Mouse (Mus musculus) C2C12 (cell line): ENCODE measurements around the gene Itprid2. TPM values are rescaled to one million over a fixed set of nuclear protein-coding genes. Genes with fewer than 3 reads are reported as not detected.

ENCODE experiments used
- H3K27me3 ChIP-seq: one replicate; pipeline ENCODE4 v1.6.1; 2011; ENCODE audit not compliant: control insufficient read depth, insufficient read depth, insufficient read length
- H3K36me3 ChIP-seq: one replicate; pipeline ENCODE4 v1.6.1; 2011; ENCODE audit not compliant: control insufficient read depth, insufficient read depth
- H3K4me3 ChIP-seq: one replicate; pipeline ENCODE4 v1.5.1; 2011; ENCODE audit warnings: mild to moderate bottlenecking, control low read depth; ENCODE audit not compliant: poor library complexity, insufficient read depth, severe bottlenecking
- H3K79me2 ChIP-seq: one replicate; pipeline ENCODE4 v1.6.1; 2011; ENCODE audit not compliant: control insufficient read depth, insufficient read depth
- H3K79me3 ChIP-seq: one replicate; pipeline ENCODE4 v1.6.1; 2011; ENCODE audit warnings: low read depth, control low read depth
- H3ac ChIP-seq: one replicate; pipeline ENCODE3; 2011; ENCODE audit warnings: low read depth; ENCODE audit not compliant: control insufficient read depth, insufficient read length
- CEBPB ChIP-seq: IDR thresholded peaks from one replicate; pipeline ENCODE4 v1.6.1; 2011; ENCODE audit warnings: low read depth, mild to moderate bottlenecking, control low read depth, moderate library complexity
- CTCF ChIP-seq: IDR thresholded peaks from one replicate; pipeline ENCODE4 v1.5.1; 2011; ENCODE audit not compliant: control insufficient read depth, insufficient read depth, insufficient read length
- FOSL1 ChIP-seq: IDR thresholded peaks from one replicate; pipeline ENCODE4 v1.8.0; 2011; ENCODE audit warnings: mild to moderate bottlenecking, low read length; ENCODE audit not compliant: poor library complexity, insufficient read depth, severe bottlenecking
- MAX ChIP-seq: IDR thresholded peaks from one replicate; pipeline ENCODE4 v1.6.1; 2011; ENCODE audit warnings: mild to moderate bottlenecking, control low read depth
- MYOD1 ChIP-seq: IDR thresholded peaks from one replicate; pipeline ENCODE4 v1.6.1; 2011; ENCODE audit warnings: low read depth; ENCODE audit not compliant: control insufficient read depth, insufficient read length
- MYOG ChIP-seq: IDR thresholded peaks from one replicate; pipeline ENCODE4 v1.6.1; 2011; ENCODE audit not compliant: control insufficient read depth, insufficient read length; ENCODE audit errors: extremely low read depth
- USF1 ChIP-seq: IDR thresholded peaks from one replicate; pipeline ENCODE4 v1.6.1; 2011; ENCODE audit warnings: low read depth, mild to moderate bottlenecking, control low read depth, moderate library complexity
- polyA plus RNA-seq: library from polyadenylated mRNA; unstranded; fragments of >200 nt; fragmentation: generic; extraction: Trizol; gene quantifications from one replicate; pipeline ENCODE4 v1.2.1, GENCODE M21; 2012; ENCODE audit warnings: missing spikeins

The Itprid2 gene
- polyA plus RNA-seq, 1 experiment: 10.1 TPM

- H3K4me3 ChIP-seq: no peak overlapping the region
- H3K36me3 ChIP-seq: peaks cover 80% of the 10 kb centered on the region
- H3K79me2 ChIP-seq: peaks cover 6% of the 10 kb centered on the region
- TF ChIP-seq USF1: no peak
- no peak for TF ChIP-seq MYOG
- TF ChIP-seq MAX: no peak
- no peak overlapping the region for H3ac ChIP-seq
- no peaks in the 10 kb centered on the region for H3K79me3 ChIP-seq
- no peaks in the 10 kb centered on the region for H3K27me3 ChIP-seq
These were observed 26.4 kb downstream of the Itprid2 start for GRCm38 (mm10) chr2:79661486-79662104.

- Histone ChIP-seq H3K27me3 (no peaks in the 10 kb centered on the region), H3K79me3 (no peaks in the 10 kb centered on the region), H3K79me2 (peaks cover 6% of the 10 kb centered on the region), H3ac (no peak overlapping the region), H3K4me3 (no peak overlapping the region), H3K36me3 (peaks cover 59% of the 10 kb centered on the region)
- TF ChIP-seq USF1 (no peak), FOSL1 (no peak), CEBPB (no peak), CTCF (no peak), MAX (no peak), MYOG (no peak), MYOD1 (no peak)
These were observed 29.6 kb downstream of the Itprid2 start for GRCm38 (mm10) chr2:79664532-79665286.

- Histone ChIP-seq H3K79me2 (peaks cover 6% of the 10 kb centered on the region), H3K36me3 (peaks cover 57% of the 10 kb centered on the region), H3K4me3 (no peak overlapping the region), H3K27me3 (no peaks in the 10 kb centered on the region), H3ac (no peak overlapping the region), H3K79me3 (no peaks in the 10 kb centered on the region)
- TF ChIP-seq FOSL1: no peak
- no peak for TF ChIP-seq CTCF
- TF ChIP-seq USF1: no peak
- no peak for TF ChIP-seq MYOG
- no peak for TF ChIP-seq MAX
- no peak for TF ChIP-seq MYOD1
- no peak for TF ChIP-seq CEBPB
These were observed 30.3 kb downstream of the Itprid2 start for GRCm38 (mm10) chr2:79665492-79665891.

- no peaks in the 10 kb centered on the region for H3K79me3 ChIP-seq
- H3K4me3 ChIP-seq: no peak overlapping the region
- H3K36me3 ChIP-seq: peaks cover 29% of the 10 kb centered on the region
- H3ac ChIP-seq: no peak overlapping the region
- no peak for TF ChIP-seq FOSL1
- no peak for TF ChIP-seq MYOD1
- H3K79me2 ChIP-seq: no peaks in the 10 kb centered on the region
- H3K27me3 ChIP-seq: no peaks in the 10 kb centered on the region
These were observed 40.1 kb downstream of the Itprid2 start for GRCm38 (mm10) chr2:79675266-79675665.

GRCm38 (mm10) chr2:79677663-79678257 lies 42.6 kb downstream of the Itprid2 start:
- Histone ChIP-seq H3K4me3 (no peak overlapping the region), H3ac (no peak overlapping the region), H3K36me3 (peaks cover 20% of the 10 kb centered on the region), H3K79me2 (no peaks in the 10 kb centered on the region), H3K27me3 (no peaks in the 10 kb centered on the region), H3K79me3 (no peaks in the 10 kb centered on the region)
- TF ChIP-seq CTCF (no peak), MYOD1 (no peak), MAX (no peak), CEBPB (no peak), FOSL1 (no peak), USF1 (no peak), MYOG (no peak)
